Comparison of ENCODE assay signal across 10 mouse cellular contexts in genomic region chr7:105761813-105762484, GRCm38 (mm10). TPM values are rescaled to one million over a fixed set of nuclear protein-coding genes. Genes with fewer than 3 reads are reported as not detected.
DNase-seq lines count a peak whose midpoint lies in the region; ATAC-seq and TF ChIP-seq lines count a peak whose summit lies in the region.
"Had no signal": no experiment of that assay in that cellular context is flagged by ENCODE, and none has a peak within 500 bp of the region (broad histone marks: within the 10 kb centered on the region; RNA-seq: fewer than 3 reads in every experiment).

No protein-coding gene starts in this region.

- 48% methylated on average over 51 of the region's 51 CpGs for WGBS in lung, embryonic 16.5 days
- WGBS in lung, adult 2 months: 63% methylated on average over 51 of the region's 51 CpGs
- WGBS in limb, embryonic 15.5 days: 40% methylated on average over 51 of the region's 51 CpGs
- 45% methylated on average over 51 of the region's 51 CpGs for WGBS in stomach, postnatal 0 days

- TF ChIP-seq CTCF in gastrocnemius, adult 2 months (IDR thresholded peaks at IDR 0.05): no peak
- no peak for TF ChIP-seq CTCF in lung, adult 2 months (IDR thresholded peaks at IDR 0.05; ENCODE audit: insufficient read depth, low read length)
- TF ChIP-seq CTCF in stomach, postnatal 0 days (IDR thresholded peaks at IDR 0.05; ENCODE audit: low read depth): no peak

- no peaks in the 10 kb centered on the region for H3K9me3 ChIP-seq in lung, embryonic 16.5 days (ENCODE audit: control insufficient read depth, low read length)
- no peaks in the 10 kb centered on the region for H3K9me3 ChIP-seq in limb, embryonic 15.5 days
- H3K9me3 ChIP-seq in stomach, postnatal 0 days (ENCODE audit: control insufficient read depth, low read length): no peaks in the 10 kb centered on the region

- H3K4me1 ChIP-seq in lung, embryonic 16.5 days (replicated peaks; ENCODE audit: control insufficient read depth, insufficient read depth, low read length): no peaks in the 10 kb centered on the region
- H3K4me1 ChIP-seq in lung, adult 2 months (ENCODE audit: control insufficient read depth, insufficient read depth, low read length): no peaks in the 10 kb centered on the region
- H3K4me1 ChIP-seq in limb, embryonic 15.5 days: peaks cover 7% of the 10 kb centered on the region
- H3K4me1 ChIP-seq in stomach, postnatal 0 days (replicated peaks; ENCODE audit: control insufficient read depth, insufficient read depth): no peaks in the 10 kb centered on the region

- peak; percentile 12 for ATAC-seq in lung, embryonic 16.5 days (ENCODE audit: low read depth)
- no peak for ATAC-seq in limb, embryonic 15.5 days (ENCODE audit: insufficient number of reproducible peaks, low FRiP score, low TSS enrichment, low read depth)
- no peak for ATAC-seq in stomach, postnatal 0 days (ENCODE audit: low FRiP score, low TSS enrichment)
- ATAC-seq: CD4-positive, CD25-positive, alpha-beta regulatory T cell, adult 4 months had no signal

- H3K27ac ChIP-seq in gastrocnemius, adult 2 months: no peak overlapping the region
- no peak overlapping the region for H3K27ac ChIP-seq in lung, embryonic 16.5 days (ENCODE audit: low read length)
- no peak overlapping the region for H3K27ac ChIP-seq in limb, embryonic 15.5 days
- no peak overlapping the region for H3K27ac ChIP-seq in stomach, postnatal 0 days (replicated peaks)

- no peak for TF ChIP-seq EP300 in stomach, postnatal 0 days (optimal IDR thresholded peaks at IDR 0.05)

- intact Hi-C loops in gastrocnemius, adult 2 months (cut with DNase I): no loop called here
- intact Hi-C loops in gastrocnemius, postnatal 14 days (cut with DNase I; ENCODE audit: low total_unique reads): no loop called here
- intact Hi-C loops in left cerebral cortex, postnatal 25 days (cut with DNase I): no loop called here

- TF ChIP-seq POLR2A in lung, adult 2 months (IDR thresholded peaks at IDR 0.05; ENCODE audit: borderline replicate concordance, extremely low read depth, low read depth, low read length): no peak

- H3K4me2 ChIP-seq in lung, embryonic 16.5 days (ENCODE audit: low read depth, low read length): peak overlapping the region; percentile 40
- peak overlapping the region; percentile 39 for H3K4me2 ChIP-seq in limb, embryonic 15.5 days
- peak overlapping the region; percentile 45 for H3K4me2 ChIP-seq in stomach, postnatal 0 days (replicated peaks; ENCODE audit: low read depth)

- no peak for DNase-seq in gastrocnemius, adult 2 months
- DNase-seq in gastrocnemius, postnatal 14 days: no peak
- DNase-seq in lung, adult 2 months: no peak
- DNase-seq in stomach, postnatal 0 days (ENCODE audit: low spot score): no peak
- no peak for DNase-seq in layer of hippocampus, adult 18-20 months (ENCODE audit: low spot score in 2 of 2)
- no peak for DNase-seq in left cerebral cortex, postnatal 25 days (ENCODE audit: low spot score in 2 of 2)

- H3K9ac ChIP-seq in lung, embryonic 16.5 days (ENCODE audit: low read length): no peak overlapping the region
- H3K9ac ChIP-seq in limb, embryonic 15.5 days: no peak overlapping the region
- H3K9ac ChIP-seq in stomach, postnatal 0 days (ENCODE audit: low read length): no peak overlapping the region

- H3K27me3 ChIP-seq in lung, embryonic 16.5 days (ENCODE audit: control insufficient read depth, insufficient read depth, low read depth, low read length): no peaks in the 10 kb centered on the region
- no peaks in the 10 kb centered on the region for H3K27me3 ChIP-seq in limb, embryonic 15.5 days
- H3K27me3 ChIP-seq in stomach, postnatal 0 days (ENCODE audit: control insufficient read depth, insufficient read depth, low read length): no peaks in the 10 kb centered on the region

- peaks cover 52% of the 10 kb centered on the region for H3K36me3 ChIP-seq in lung, embryonic 16.5 days (ENCODE audit: control insufficient read depth, insufficient read depth, low read length)
- H3K36me3 ChIP-seq in limb, embryonic 15.5 days: peaks cover 87% of the 10 kb centered on the region
- H3K36me3 ChIP-seq in stomach, postnatal 0 days (ENCODE audit: control insufficient read depth, insufficient read depth, low read length): peaks cover 12% of the 10 kb centered on the region

- H3K4me3 ChIP-seq in gastrocnemius, adult 2 months: peak overlapping the region; percentile 4; the same call in 1 of the 2 replicates
- H3K4me3 ChIP-seq in lung, embryonic 16.5 days (ENCODE audit: low read length): peak overlapping the region; percentile 16; the same call in 1 of the 2 replicates
- H3K4me3 ChIP-seq in lung, adult 2 months (replicated peaks; ENCODE audit: extremely low read depth, low read depth, low read length): no peak overlapping the region
- H3K4me3 ChIP-seq in limb, embryonic 15.5 days: peak overlapping the region; percentile 20
- H3K4me3 ChIP-seq in stomach, postnatal 0 days (ENCODE audit: low read depth, low read length): peak overlapping the region; percentile 21

RNA-seq across cellular contexts. Expression of gene Tpp1, which starts 9.9 kb away (rescaled TPM):
- 10 to 100 TPM; 42.3 to 45.8 TPM for total RNA-seq in gastrocnemius, adult 2 months (2021)
- total RNA-seq in gastrocnemius, postnatal 14 days (2021): 10 to 100 TPM; 30.7 to 35.0 TPM
- polyA plus RNA-seq in lung, embryonic 16.5 days (2015; fragmentation: Nextera tagmentation; extraction: Ambion mirVana): 96.4 and 102 TPM in 2 replicates
- polyA plus RNA-seq in lung, adult 2 months (2012; rRNA removed): 141 and 187 TPM in 2 replicates
- 74.3 and 75.9 TPM in 2 replicates for polyA plus RNA-seq in limb, embryonic 15.5 days (2015; fragmentation: Nextera tagmentation; extraction: Ambion mirVana)
- polyA plus RNA-seq in stomach, postnatal 0 days (2015; fragmentation: Nextera tagmentation; extraction: Ambion mirVana): 46.1 and 52.6 TPM in 2 replicates
- 10 to 100 TPM; 59.2 to 65.2 TPM for total RNA-seq in layer of hippocampus, adult 18-20 months (2021)
- total RNA-seq in left cerebral cortex, postnatal 25 days (2021): 10 to 100 TPM; 54.2 to 60.3 TPM

RNA-seq across cellular contexts. Expression of gene Taf10, which starts 17.8 kb away (rescaled TPM):
- total RNA-seq in gastrocnemius, adult 2 months (2021): 100 to 1,000 TPM in 1 of 2 experiments, 10 to 100 TPM in 1; 78.6 to 100 TPM
- total RNA-seq in gastrocnemius, postnatal 14 days (2021): 10 to 100 TPM; 75.4 to 76.3 TPM
- 101 and 105 TPM in 2 replicates for polyA plus RNA-seq in lung, embryonic 16.5 days (2015; fragmentation: Nextera tagmentation; extraction: Ambion mirVana)
- 276 and 345 TPM in 2 replicates for polyA plus RNA-seq in lung, adult 2 months (2012; rRNA removed)
- 80.1 and 104 TPM in 2 replicates for polyA plus RNA-seq in limb, embryonic 15.5 days (2015; fragmentation: Nextera tagmentation; extraction: Ambion mirVana)
- polyA plus RNA-seq in stomach, postnatal 0 days (2015; fragmentation: Nextera tagmentation; extraction: Ambion mirVana): 109 and 118 TPM in 2 replicates
- total RNA-seq in layer of hippocampus, adult 18-20 months (2021): 100 to 1,000 TPM; 108 to 114 TPM
- total RNA-seq in left cerebral cortex, postnatal 25 days (2021): 100 to 1,000 TPM; 116 to 119 TPM

RNA-seq across cellular contexts. Expression of gene Rrp8, which starts 24.8 kb away (rescaled TPM):
- total RNA-seq in gastrocnemius, adult 2 months (2021): 10 to 100 TPM; 12.2 to 12.3 TPM
- 10 to 100 TPM in 1 of 2 experiments, 1 to 10 TPM in 1; 7.5 to 10.7 TPM for total RNA-seq in gastrocnemius, postnatal 14 days (2021)
- 31.1 and 41.7 TPM in 2 replicates for polyA plus RNA-seq in lung, embryonic 16.5 days (2015; fragmentation: Nextera tagmentation; extraction: Ambion mirVana)
- polyA plus RNA-seq in lung, adult 2 months (2012; rRNA removed): 7.5 and 8.4 TPM in 2 replicates
- polyA plus RNA-seq in limb, embryonic 15.5 days (2015; fragmentation: Nextera tagmentation; extraction: Ambion mirVana): 36.4 and 41.8 TPM in 2 replicates
- polyA plus RNA-seq in stomach, postnatal 0 days (2015; fragmentation: Nextera tagmentation; extraction: Ambion mirVana): 16.6 and 21.3 TPM in 2 replicates
- 10 to 100 TPM; 10.9 to 14.6 TPM for total RNA-seq in layer of hippocampus, adult 18-20 months (2021)
- total RNA-seq in left cerebral cortex, postnatal 25 days (2021): 10 to 100 TPM; 11.0 to 12.6 TPM

RNA-seq across cellular contexts. Expression of gene Dchs1, which starts 25.5 kb away (rescaled TPM):
- 1 to 10 TPM; 2.1 to 5.0 TPM for total RNA-seq in gastrocnemius, adult 2 months (2021)
- 10 to 100 TPM in 1 of 2 experiments, 1 to 10 TPM in 1; 9.2 to 14.2 TPM for total RNA-seq in gastrocnemius, postnatal 14 days (2021)
- polyA plus RNA-seq in lung, embryonic 16.5 days (2015; fragmentation: Nextera tagmentation; extraction: Ambion mirVana): 7.1 and 7.2 TPM in 2 replicates
- polyA plus RNA-seq in lung, adult 2 months (2012; rRNA removed): 13.9 and 14.8 TPM in 2 replicates
- polyA plus RNA-seq in limb, embryonic 15.5 days (2015; fragmentation: Nextera tagmentation; extraction: Ambion mirVana): 13.3 and 16.2 TPM in 2 replicates
- 2.5 and 2.8 TPM in 2 replicates for polyA plus RNA-seq in stomach, postnatal 0 days (2015; fragmentation: Nextera tagmentation; extraction: Ambion mirVana)
- 10 to 100 TPM; 10.9 to 11.8 TPM for total RNA-seq in layer of hippocampus, adult 18-20 months (2021)
- total RNA-seq in left cerebral cortex, postnatal 25 days (2021): 10 to 100 TPM; 10.9 to 11.3 TPM
- total RNA-seq: megakaryocyte-erythroid progenitor cell, adult 5-6 weeks had no signal
- polyA plus RNA-seq: CD4-positive, CD25-positive, alpha-beta regulatory T cell, adult 4 months had no signal

RNA-seq across cellular contexts. Expression of gene Ilk, which starts 25.6 kb away (rescaled TPM):
- total RNA-seq in gastrocnemius, adult 2 months (2021): 10 to 100 TPM; 41.8 to 49.1 TPM
- 10 to 100 TPM; 78.2 to 86.1 TPM for total RNA-seq in gastrocnemius, postnatal 14 days (2021)
- polyA plus RNA-seq in lung, embryonic 16.5 days (2015; fragmentation: Nextera tagmentation; extraction: Ambion mirVana): 413 and 414 TPM in 2 replicates
- 159 and 195 TPM in 2 replicates for polyA plus RNA-seq in lung, adult 2 months (2012; rRNA removed)
- 327 and 418 TPM in 2 replicates for polyA plus RNA-seq in limb, embryonic 15.5 days (2015; fragmentation: Nextera tagmentation; extraction: Ambion mirVana)
- 265 and 289 TPM in 2 replicates for polyA plus RNA-seq in stomach, postnatal 0 days (2015; fragmentation: Nextera tagmentation; extraction: Ambion mirVana)
- total RNA-seq in layer of hippocampus, adult 18-20 months (2021): 10 to 100 TPM; 73.0 to 77.8 TPM
- 10 to 100 TPM; 75.7 to 77.6 TPM for total RNA-seq in left cerebral cortex, postnatal 25 days (2021)
